Mouse (Mus musculus) yolk sac, embryonic 10.5 days (tissue): Measurements from ENCODE around the gene Trit1.
"Not testable (repeated sequence)": the region's sequence is repeated elsewhere in the genome, so short reads cannot be mapped to it uniquely, and the experiment has no call there.

Experiments used
- DNase-seq: peaks from one replicate; pipeline ENCODE4 v3.0.0-alpha.2; 2017; ENCODE audit warnings: low spot score

The Trit1 gene

GRCm38 (mm10) chr4:123016451-123016957 lies at the start of gene Trit1:
TSS of gene Trit1 (plus strand) at chr4:123016597.
- peak; percentile 93 for DNase-seq

GRCm38 (mm10) chr4:122968106-122968505 lies 48.3 kb upstream of the Trit1 start:
- no peak for DNase-seq

- no peak for DNase-seq
Observed at GRCm38 (mm10) chr4:122971191-122971590, 45.2 kb upstream of the Trit1 start.

- DNase-seq: no peak
Observed at GRCm38 (mm10) chr4:122971646-122972045, 44.8 kb upstream of the Trit1 start.

GRCm38 (mm10) chr4:122972056-122972455 lies 44.3 kb upstream of the Trit1 start:
- no peak for DNase-seq

- DNase-seq: no peak
Observed at GRCm38 (mm10) chr4:122974976-122975520, 41.3 kb upstream of the Trit1 start.

- DNase-seq: no peak
Observed at GRCm38 (mm10) chr4:122976885-122977284, 39.5 kb upstream of the Trit1 start.

GRCm38 (mm10) chr4:122978850-122979249 lies 37.5 kb upstream of the Trit1 start:
- no peak for DNase-seq

GRCm38 (mm10) chr4:122979826-122980225 lies 36.6 kb upstream of the Trit1 start:
- no peak for DNase-seq

GRCm38 (mm10) chr4:122980684-122981083 lies 35.7 kb upstream of the Trit1 start:
- DNase-seq: no peak

- DNase-seq: no peak
Observed at GRCm38 (mm10) chr4:122981238-122981637, 35.2 kb upstream of the Trit1 start.

GRCm38 (mm10) chr4:122981930-122982329 lies 34.5 kb upstream of the Trit1 start:
- no peak for DNase-seq

GRCm38 (mm10) chr4:122982537-122982936 lies 33.9 kb upstream of the Trit1 start:
- no peak for DNase-seq

GRCm38 (mm10) chr4:122983486-122984261 lies 32.7 kb upstream of the Trit1 start:
- DNase-seq: no peak

GRCm38 (mm10) chr4:122985110-122985509 lies 31.3 kb upstream of the Trit1 start:
- peak; percentile 22 for DNase-seq

GRCm38 (mm10) chr4:122987421-122987820 lies 29.0 kb upstream of the Trit1 start:
- no peak for DNase-seq

GRCm38 (mm10) chr4:122988004-122988403 lies 28.4 kb upstream of the Trit1 start:
- DNase-seq: not testable (repeated sequence)

GRCm38 (mm10) chr4:122991177-122991576 lies 25.2 kb upstream of the Trit1 start:
- DNase-seq: no peak

GRCm38 (mm10) chr4:122992276-122992675 lies 24.1 kb upstream of the Trit1 start:
- no peak for DNase-seq

- peak; percentile 78 for DNase-seq
Observed at GRCm38 (mm10) chr4:122995404-122996220, 20.8 kb upstream of the Trit1 start, which contains the start of gene Mycl. TSS of gene Mycl (plus strand) at chr4:122995652.

GRCm38 (mm10) chr4:122996221-122996617 lies 20.2 kb upstream of the Trit1 start:
- peak; percentile 55 for DNase-seq

GRCm38 (mm10) chr4:122996618-122997381 lies 19.6 kb upstream of the Trit1 start:
- no peak for DNase-seq
